Mouse (Mus musculus): ENCODE measurements at regions not wholly inside any gene's neighbourhood (a gene's known extent, or its start where the extent isn't known, plus 50 kb on each side); places are given as distances from the start of the nearest gene placed in this dataset.

DNA sequence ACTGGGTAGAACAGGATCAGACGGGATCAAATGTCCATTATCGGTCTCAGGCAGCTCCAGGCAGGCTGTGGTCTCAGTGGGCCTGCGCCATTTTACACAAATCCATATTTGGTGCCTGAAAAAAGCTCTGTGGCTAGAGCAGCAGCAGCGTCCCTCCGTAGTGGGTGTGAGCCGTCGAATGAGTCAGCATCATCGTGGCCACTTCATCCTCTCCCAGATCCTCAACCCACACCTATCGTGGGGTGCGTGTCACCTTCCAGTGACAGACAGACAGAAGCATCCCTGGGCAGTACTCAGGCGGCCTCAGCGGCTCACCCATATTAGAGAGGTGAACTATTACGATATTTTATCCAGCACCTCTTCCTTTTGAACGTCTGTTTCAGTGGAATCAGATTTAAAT is 233.0 kb upstream of the A430005L14Rik start:
- DNase-seq (ENCODE audit: low read depth, low spot score): no peak

DNA sequence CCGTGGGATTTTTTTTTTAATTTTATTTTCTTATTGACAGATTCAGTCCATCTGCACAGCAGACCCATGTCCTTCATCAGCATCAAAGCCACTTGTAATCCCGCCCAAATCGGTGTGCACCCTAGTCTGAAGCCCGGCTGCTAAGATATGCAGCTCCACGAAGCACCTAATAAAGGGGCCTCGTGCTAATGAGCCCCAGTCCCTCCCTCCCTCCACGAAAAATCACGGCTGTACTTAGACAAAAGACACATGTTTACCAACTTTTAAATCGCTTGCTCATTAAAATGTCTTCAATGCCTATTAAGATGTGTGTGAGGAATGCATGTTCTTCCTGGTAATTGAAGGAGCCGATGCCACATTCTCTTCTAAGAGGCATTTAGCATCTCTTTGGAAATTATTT is 229.8 kb upstream of the A430005L14Rik start:
- no peak for DNase-seq (ENCODE audit: low read depth, low spot score)

DNA sequence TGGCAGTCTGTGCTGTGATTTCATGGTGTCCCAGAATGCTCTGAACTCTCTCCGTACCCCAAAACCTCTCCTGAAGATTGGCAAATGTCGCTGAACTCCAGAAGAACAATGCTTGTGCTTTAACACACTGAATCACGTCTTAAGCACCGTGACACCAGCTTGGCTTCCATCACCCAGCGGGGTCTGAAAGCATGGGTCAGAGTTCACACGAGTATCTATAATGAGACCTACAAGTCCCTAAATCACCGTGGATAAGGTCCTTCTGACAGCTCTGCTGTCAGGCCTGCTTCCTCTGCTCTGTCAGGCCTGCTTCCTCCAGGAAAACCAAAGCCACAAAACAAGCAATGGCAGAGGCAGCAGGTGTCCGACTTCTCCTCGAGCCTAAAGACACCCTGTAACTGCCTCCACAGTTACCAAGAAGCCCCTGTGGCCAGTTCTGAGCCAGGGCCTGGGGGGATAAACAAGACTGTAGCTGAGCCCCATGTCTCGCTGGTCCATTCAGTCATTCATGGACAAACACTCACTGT is 229.1 kb upstream of the A430005L14Rik start:
- no peak for DNase-seq (ENCODE audit: low read depth, low spot score)

DNA sequence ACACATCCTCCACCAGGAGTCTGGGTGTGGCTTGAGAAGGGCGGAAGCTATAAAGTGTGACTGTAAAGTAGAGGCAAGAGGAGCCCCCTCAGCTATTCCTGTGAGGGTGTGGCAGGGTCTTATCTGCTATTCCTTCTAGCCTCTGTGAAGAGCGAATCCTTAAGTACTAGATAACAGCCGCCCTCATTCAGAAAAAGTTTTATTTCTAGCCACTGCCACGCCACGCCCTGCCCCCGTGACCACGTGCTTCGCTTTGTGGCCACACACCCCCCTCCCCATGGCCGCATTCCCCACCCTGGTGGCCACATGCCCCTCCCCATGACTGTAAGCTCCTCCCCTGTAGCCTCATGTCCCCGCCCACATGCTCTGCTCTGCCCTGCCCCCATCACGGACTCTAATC is 218.9 kb upstream of the A430005L14Rik start:
- no peak for DNase-seq (ENCODE audit: low read depth, low spot score)

DNA sequence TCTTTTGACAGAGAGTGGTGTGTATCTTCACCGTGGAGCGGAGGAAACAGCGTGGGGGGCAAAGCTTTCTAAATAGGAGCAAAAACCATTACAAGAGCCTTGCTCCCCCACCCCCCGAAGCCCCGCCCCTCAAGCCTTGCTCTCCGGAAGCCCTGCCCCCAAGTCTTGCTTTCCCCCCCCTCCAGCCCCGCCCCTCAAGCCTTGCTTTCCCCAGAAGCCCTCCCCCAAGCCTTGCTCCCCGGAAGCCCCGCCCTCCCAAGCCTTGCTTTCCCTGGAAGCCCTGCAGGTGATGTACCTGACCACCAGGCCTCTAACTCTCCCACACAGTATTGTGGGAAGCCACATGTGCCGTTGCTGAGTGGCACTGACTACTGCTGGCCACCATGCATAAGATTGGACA is 214.8 kb upstream of the A430005L14Rik start:
- no peak for DNase-seq (ENCODE audit: low read depth, low spot score)

DNA sequence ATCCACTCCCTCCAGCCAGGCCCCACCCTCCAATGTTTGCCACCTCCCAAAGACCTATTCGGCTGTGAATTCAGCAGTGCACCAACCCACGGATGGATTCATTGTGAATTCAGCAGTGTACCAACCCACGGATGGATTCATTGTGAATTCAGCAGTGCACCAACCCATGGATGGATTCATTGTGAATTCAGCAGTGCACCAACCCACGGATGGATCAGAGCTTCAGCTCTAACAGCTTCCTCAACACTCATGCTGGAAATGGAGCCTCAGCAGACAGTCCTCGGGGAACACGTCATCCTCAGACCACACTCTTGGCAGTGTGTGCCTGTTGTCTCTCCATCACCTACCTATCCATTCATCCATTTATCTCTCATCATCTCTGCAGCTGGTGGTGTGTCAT is 204.2 kb upstream of the A430005L14Rik start:
- DNase-seq (ENCODE audit: low read depth, low spot score): no peak

DNA sequence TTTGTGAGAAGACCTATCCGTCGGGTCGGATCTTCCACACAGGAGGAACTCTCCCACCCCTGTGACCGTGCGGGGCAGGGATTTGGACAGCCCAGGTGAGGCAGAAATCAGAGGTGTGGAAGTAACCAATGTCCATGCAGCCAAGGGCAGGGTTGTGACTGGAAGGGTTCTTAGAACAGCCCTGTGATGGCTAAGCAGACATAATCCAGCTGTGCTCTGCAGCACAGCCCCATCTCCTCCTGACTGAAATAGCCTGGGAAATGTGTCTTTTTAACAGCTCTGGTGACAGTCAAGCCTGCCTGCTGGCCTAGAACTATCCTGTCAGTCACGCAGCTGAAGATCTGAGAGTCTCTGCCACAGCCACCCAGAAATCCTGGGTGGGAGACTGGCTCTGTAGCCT is 198.7 kb upstream of the A430005L14Rik start:
- no peak for DNase-seq (ENCODE audit: low read depth, low spot score)

DNA sequence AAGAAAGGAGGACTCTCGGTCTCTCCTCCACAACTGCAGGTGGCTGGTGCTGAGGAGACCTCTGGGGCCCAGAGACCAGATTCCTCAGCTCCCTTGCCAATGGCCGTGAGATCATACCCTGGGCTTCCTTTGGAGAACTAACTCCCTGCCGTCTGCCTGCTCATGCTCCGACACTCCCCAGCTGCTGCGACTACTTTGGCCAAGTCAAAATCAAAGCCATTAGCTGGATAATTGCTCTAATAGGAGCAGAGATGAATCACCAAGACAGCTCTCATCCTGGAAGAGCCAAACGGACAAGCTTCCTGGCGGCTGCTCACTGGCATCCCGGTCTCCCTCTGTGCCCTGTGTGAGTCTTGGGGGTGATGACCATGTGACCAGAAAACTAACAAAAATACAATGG is 198.3 kb upstream of the A430005L14Rik start:
- no peak for DNase-seq (ENCODE audit: low read depth, low spot score)

DNA sequence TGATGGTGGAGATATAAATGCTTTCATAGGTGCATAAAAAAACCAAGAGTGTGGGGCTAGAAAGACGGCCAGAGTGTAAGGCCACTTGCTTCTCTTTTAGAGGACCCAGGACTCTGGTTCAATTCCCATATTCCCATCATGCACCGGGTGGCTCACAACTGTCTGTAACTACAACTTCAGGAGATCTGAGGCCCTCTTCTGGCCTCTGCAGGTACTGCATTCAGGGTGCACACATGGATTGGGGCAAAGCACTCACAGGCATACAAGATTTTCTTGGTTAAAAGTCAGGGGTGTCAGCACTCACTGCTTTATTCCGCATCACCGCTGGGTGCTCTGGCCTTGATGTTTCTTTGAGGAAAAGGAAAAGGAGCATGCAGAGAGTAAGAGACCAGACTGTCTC is 196.1 kb upstream of the A430005L14Rik start:
- no peak for DNase-seq (ENCODE audit: low read depth, low spot score)

DNA sequence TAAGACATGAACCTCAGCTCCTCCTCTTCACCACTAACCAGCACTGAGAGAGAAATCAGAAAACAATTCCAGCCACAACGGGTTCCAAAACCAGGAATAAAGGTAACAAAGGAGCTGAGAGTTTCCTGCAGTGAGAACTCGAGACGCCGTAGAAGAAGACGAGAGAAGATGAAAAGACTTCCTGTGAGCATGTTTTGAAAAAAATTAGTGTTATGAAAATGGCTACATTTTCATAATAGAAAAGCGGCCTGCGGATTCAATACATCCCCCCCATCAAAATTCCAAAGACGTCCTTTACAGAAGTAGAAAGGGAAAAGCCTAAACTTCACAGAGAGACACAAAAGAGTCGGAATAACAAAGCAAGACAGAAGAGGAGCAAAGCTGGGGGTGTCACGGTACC is 193.6 kb upstream of the A430005L14Rik start:
- DNase-seq (ENCODE audit: low read depth, low spot score): no peak

DNA sequence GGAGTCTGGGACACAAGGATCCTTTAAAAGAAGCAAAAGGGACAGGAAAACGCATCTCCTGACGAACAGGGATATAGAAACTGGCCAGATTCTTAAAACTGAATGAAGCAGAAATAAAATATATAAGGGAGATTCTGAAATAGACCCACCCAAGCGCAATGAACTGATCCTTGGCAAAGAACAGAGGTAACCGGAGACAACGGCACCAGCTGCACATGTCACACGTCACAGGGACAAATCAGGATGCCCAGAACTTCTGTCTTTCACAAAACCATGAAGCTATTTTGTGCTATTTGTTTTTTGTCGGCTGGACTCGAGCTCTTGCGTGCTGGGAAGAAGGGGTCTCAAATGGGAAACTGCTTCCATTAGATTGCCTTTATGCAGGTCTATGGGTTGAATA is 189.3 kb upstream of the A430005L14Rik start:
- DNase-seq (ENCODE audit: low read depth, low spot score): no peak

DNA sequence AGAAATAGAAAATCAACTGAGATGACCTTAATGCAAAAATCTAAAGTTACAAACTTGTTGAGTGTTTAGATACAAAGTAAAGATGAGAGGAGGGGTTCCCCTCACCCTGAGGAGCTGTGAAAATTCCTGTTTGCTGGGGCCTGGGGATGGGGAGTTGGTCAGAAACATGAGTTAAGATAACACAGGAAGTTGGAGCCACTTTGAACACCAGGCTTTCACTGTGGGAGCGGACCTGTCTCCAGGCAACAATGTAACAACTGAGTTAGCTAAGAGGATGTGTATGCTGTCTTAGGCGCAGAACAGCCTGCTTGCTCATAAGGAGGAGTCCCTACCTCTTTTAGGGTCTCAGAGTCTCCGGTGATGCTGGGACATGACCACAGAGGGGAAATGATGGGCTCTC is 188.7 kb upstream of the A430005L14Rik start:
- DNase-seq (ENCODE audit: low read depth, low spot score): no peak

DNA sequence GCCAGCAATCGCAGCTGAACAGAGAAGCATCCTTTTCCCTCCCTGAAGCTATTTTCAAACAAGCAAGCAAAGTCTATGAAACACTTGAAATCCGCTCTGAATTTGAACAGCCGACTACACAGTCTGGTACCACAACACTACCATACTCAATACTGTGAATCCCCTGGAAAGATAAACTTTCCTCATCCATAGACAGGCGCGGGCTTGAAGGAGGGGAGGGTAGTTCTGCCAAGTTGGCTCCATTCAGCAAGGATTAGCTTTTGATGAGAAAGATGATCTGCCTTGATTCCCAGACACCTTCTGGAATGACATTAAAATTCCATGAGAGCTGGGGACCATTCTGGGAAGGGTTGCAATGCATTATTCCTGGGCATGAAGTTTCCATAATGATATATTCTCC is 186.4 kb upstream of the A430005L14Rik start:
- DNase-seq (ENCODE audit: low read depth, low spot score): no peak

DNA sequence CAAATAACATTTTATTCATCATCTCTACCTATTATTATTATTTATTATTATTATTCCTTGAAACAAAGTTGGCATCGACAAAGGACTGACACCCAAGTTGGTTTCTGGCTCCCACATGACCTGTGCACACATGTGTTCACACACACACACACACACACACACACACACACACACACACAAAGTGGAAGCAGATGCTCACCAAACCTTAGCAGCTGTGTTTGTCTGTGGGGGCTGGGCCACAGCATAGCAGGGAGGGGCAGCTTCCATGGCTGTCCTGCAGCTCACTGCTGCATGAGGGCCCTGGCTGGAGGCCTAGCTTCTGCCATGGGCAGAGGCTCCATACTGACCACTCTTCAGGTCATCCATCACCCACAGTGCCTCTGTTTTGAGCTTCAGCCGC is 176.5 kb upstream of the A430005L14Rik start:
- DNase-seq (ENCODE audit: low read depth, low spot score): no peak

DNA sequence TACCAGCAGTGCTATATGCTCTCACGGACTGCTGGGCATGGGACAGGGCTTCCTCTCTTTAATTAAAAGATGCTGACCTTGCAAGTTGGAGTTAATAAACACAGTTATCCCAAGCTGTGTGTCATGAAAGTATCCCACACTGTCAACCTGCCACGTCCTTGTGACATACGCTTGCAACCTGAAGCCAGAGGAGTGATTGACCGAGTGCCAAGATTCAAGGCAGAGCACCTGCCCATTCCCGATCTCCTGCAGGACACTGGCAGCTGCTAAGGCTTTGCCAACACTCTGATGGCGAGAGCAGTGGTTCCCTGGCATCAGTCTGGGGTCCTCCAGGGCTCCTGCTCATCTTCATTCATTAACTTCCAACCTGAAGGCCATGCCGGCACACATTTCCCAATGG is 175.8 kb upstream of the A430005L14Rik start:
- no peak for DNase-seq (ENCODE audit: low read depth, low spot score)

DNA sequence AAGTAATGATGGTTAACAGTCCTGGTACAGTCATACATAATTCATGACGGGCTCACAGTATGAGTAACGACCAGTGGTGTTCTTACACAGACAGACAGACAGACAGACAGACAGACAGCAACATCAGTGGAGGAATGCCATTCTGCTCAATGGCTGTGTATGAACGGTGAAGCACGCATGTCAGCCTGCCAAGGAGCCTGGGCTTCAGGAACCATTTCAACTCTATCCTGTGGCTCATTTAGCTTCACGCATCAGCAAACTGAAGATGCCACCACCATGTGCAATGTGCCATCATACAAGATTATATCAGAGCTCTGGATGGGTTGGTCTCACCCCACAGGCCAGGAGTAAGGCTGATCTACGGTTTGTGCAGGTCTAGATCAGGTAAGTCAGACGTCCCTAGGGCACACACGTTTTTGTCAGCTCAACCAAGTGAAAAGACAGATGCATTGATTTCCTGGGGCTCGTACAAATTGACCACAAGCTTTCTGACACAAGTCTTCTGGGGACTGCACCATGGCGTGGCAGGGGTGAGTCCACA is 175.0 kb upstream of the A430005L14Rik start:
- DNase-seq (ENCODE audit: low read depth, low spot score): no peak

DNA sequence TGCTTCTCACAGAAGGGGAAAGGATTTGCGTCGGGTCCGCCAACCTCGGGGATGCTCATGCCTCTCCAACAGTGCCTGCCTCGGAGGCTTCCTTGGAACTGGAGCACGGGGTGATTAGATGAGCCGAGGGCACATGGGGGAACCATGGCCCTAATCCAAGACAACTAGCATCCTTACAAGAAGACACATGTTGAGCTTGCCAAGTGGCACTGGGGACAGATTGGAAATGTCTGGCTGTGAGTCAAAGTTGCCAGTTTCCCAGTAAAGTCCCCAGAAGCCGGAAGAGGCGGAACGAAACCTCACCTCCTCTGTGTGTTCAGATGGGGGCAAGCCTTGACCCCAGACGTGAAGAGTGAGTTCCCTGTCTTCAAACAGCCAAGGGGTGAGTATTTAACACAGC is 172.6 kb upstream of the A430005L14Rik start:
- DNase-seq (ENCODE audit: low read depth, low spot score): no peak

DNA sequence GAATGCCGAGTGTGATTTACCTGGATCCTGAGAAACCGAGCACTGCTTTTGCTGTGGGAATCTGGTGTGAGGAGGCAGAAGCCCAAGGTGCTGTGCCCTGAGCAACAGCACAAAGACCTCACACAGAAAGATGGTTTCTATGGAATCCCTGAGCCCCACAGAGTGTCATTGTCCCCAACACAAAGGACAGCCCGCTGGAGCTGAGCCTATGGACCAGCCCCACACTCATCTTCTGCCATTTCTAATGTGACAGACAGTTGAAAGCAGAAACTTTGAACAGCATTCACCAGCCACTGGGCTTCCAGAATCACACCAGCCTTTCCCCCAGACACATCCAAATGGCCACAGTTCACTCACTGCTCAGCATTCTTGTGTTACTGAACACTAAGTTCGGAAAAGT is 171.5 kb upstream of the A430005L14Rik start:
- DNase-seq (ENCODE audit: low read depth, low spot score): no peak

DNA sequence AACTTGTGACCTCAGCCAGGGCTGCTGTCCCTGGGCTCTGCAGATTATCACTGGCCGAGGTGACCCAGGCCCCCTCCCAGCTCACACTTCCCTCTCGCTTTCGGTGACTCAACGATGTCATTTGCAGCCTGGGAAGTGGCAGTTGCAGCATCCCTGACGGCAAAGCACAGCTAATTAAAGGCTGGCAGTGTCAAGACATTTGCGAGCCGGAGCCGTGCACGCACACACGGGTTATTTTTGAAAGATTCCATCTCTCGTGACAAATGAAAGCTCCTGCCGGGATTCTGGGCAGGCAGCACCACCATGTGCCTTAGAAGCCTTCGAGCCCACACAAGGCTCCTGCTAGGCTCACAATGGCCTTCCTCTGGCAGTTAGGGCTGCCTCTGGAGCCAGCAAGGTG is 164.7 kb upstream of the A430005L14Rik start:
- no peak for DNase-seq (ENCODE audit: low read depth, low spot score)

DNA sequence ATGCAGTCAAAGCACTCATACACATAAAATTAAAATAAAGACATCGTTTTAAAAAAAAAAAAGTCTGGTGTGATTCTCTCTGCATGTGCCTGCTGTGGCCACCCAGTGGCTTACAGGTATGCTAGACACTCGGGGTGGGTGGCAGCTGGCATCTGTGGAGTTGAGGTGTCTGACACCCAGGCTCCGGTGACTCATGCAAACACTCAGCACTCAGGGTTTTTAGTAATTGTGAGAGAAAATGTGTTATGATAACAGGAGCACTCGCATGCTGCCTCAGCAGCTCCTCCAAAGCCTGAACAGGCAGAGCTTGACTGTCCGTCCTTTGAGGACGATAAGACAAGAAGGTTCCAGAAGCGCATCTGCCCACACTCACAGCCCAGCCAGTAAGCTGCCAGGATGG is 159.0 kb upstream of the A430005L14Rik start:
- DNase-seq (ENCODE audit: low read depth, low spot score): no peak

DNA sequence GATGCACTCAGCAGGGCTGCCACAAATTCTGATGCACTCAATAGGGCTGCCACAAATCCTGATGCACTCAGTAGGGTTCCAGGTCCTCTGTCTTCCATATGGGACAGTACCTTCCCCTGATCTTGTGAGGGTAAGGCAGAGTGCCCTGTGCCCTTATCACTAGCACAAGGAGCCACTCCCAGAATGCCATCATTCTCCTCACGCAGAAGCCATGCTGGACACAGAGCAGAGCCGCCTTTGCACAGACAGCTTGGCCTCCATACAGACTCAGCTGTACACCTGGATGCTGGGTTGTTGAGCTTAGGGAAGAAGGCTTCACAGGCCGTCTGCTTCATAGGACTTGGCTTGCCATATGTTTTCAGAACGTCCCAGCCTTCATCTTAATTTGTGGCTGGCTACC is 151.3 kb upstream of the A430005L14Rik start:
- DNase-seq (ENCODE audit: low read depth, low spot score): no peak

DNA sequence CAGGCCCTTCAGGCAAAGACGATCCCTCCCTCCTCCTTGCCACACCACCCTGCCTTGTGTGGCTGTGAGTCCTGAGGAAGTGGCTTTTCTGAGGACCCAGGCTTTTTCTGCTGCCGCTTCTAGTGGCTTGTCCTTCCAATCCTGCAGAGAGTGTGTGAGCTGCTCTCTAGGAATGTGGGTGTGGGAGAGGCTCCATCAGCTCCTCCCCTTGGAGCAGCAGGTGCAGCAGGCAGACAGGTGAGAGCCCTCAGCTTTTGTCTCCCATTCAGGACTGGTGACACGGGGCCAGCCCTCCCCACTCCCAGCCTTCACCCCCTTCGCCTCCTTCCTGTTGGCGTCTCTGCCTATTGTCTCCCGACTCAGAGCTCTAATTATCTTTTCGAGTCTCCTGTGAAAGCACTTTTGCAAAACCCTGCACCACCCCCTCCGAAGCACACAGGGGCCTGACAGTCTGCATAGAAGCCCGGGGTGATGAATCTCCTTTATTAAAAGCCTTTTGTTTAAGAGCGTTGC is 150.8 kb upstream of the A430005L14Rik start:
- DNase-seq (ENCODE audit: low read depth, low spot score): no peak

DNA sequence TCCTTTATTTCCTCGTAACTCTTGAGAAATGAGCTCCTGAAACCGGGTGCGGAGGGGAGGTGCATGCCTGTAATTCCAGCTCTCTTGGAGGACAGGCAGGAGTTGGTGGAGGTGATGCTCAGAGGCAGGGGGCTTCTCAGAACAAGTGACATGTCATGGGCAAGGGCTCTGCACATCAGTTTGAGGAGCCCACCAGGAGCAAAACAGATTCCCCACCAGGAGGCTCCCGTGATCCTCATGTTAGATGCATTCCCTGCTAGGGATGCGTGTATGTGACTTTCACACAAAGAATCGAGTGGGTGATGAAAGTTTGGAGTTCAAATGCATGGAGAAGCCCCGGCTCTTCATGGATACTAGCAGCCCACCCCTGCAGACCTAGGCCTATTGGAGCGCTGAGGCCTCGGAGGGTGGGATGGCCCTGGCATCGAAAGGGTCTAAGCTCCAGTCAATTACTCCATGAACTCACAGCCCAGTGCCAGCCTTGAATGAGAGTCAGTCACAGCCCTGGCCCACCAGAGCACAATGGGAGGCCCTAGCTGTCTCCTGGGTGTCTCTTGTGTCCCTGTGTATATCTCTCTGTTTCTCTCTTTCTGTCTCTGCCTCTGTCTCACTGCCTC is 150.1 kb upstream of the A430005L14Rik start:
- DNase-seq (ENCODE audit: low read depth, low spot score): no peak

DNA sequence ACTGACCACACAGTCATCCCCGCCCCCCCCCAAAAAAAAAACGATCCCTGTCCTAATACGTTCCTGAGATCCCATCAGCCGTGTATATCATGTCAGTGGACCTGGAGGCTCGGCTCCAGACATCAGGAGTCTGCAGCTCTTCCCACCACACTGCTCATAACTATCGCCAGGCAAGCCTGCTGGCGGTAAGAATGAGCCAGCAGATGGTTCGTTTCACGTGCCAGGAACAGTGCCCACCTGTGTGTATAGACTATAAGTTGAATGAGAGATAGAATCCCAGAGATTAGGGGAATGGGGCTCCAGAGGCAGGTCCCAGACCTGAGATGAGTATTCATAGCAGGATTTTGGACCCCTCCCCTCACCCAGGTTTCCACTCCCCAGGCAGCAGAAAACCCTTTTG is 144.2 kb upstream of the A430005L14Rik start:
- no peak for DNase-seq (ENCODE audit: low read depth, low spot score)

Measured in 3T3-L1 (cell line).